Mouse (Mus musculus): Measurements from ENCODE around the gene Bcl6. TPM values are rescaled to one million over a fixed set of nuclear protein-coding genes. Genes with fewer than 3 reads are reported as not detected.

Bcl6 gene
- 15.2 and 22.9 TPM in 2 replicates for polyA plus RNA-seq (2012; rRNA removed)

GRCm38 (mm10) chr16:23988466-23989208 lies at the start of gene Bcl6, which contains the start of gene Gm37419:
Gene Bcl6 (minus strand): TSS chr16:23988852.
Gene Gm37419 (plus strand): TSS chr16:23988482.
- peak; percentile 89 for DNase-seq (ENCODE audit: low spot score)

- DNase-seq (ENCODE audit: low spot score): no peak
Observed at GRCm38 (mm10) chr16:24036398-24036797, 47.7 kb upstream of the Bcl6 start.

GRCm38 (mm10) chr16:24035767-24036166 lies 47.1 kb upstream of the Bcl6 start:
- no peak for DNase-seq (ENCODE audit: low spot score)

GRCm38 (mm10) chr16:24034450-24034849 lies 45.8 kb upstream of the Bcl6 start:
- no peak for DNase-seq (ENCODE audit: low spot score)

- DNase-seq (ENCODE audit: low spot score): no peak
Observed at GRCm38 (mm10) chr16:24033259-24033658, 44.6 kb upstream of the Bcl6 start.

GRCm38 (mm10) chr16:24029965-24030672 lies 41.5 kb upstream of the Bcl6 start:
- no peak for DNase-seq (ENCODE audit: low spot score)

GRCm38 (mm10) chr16:24025442-24025841 lies 36.8 kb upstream of the Bcl6 start:
- no peak for DNase-seq (ENCODE audit: low spot score)

- DNase-seq (ENCODE audit: low spot score): no peak
Observed at GRCm38 (mm10) chr16:24022605-24023004, 34.0 kb upstream of the Bcl6 start.

GRCm38 (mm10) chr16:24021722-24022121 lies 33.1 kb upstream of the Bcl6 start:
- DNase-seq (ENCODE audit: low spot score): no peak

- no peak for DNase-seq (ENCODE audit: low spot score)
Observed at GRCm38 (mm10) chr16:24016742-24017141, 28.1 kb upstream of the Bcl6 start.

- no peak for DNase-seq (ENCODE audit: low spot score)
Observed at GRCm38 (mm10) chr16:24016273-24016672, 27.6 kb upstream of the Bcl6 start.

GRCm38 (mm10) chr16:24014378-24014777 lies 25.7 kb upstream of the Bcl6 start:
- no peak for DNase-seq (ENCODE audit: low spot score)

- no peak for DNase-seq (ENCODE audit: low spot score)
Observed at GRCm38 (mm10) chr16:24012066-24012465, 23.4 kb upstream of the Bcl6 start.

- DNase-seq (ENCODE audit: low spot score): no peak
Observed at GRCm38 (mm10) chr16:24011306-24011705, 22.7 kb upstream of the Bcl6 start.

GRCm38 (mm10) chr16:24009891-24010290 lies 21.2 kb upstream of the Bcl6 start:
- DNase-seq (ENCODE audit: low spot score): no peak

GRCm38 (mm10) chr16:24005928-24006327 lies 17.3 kb upstream of the Bcl6 start:
- DNase-seq (ENCODE audit: low spot score): no peak

- DNase-seq (ENCODE audit: low spot score): no peak
Observed at GRCm38 (mm10) chr16:23997912-23998311, 9.3 kb upstream of the Bcl6 start.

- DNase-seq (ENCODE audit: low spot score): no peak
Observed at GRCm38 (mm10) chr16:23997228-23997627, 8.6 kb upstream of the Bcl6 start.

GRCm38 (mm10) chr16:23996342-23996741 lies 7.7 kb upstream of the Bcl6 start:
- DNase-seq (ENCODE audit: low spot score): no peak

- DNase-seq (ENCODE audit: low spot score): no peak
Observed at GRCm38 (mm10) chr16:23993351-23994321, 5.0 kb upstream of the Bcl6 start.

- DNase-seq (ENCODE audit: low spot score): no peak
Observed at GRCm38 (mm10) chr16:23991846-23992580, 3.4 kb upstream of the Bcl6 start.
